Mouse (Mus musculus) liver, postnatal 0 days (tissue): ENCODE measurements around the gene Slit3.

Experiments used
- CTCF ChIP-seq: sonication (generic); IDR thresholded peaks from 2 replicates; pipeline ENCODE4 v1.5.1; 2016; ENCODE audit warnings: antibody characterized with exemption, low read depth
- EP300 ChIP-seq: IDR thresholded peaks from 2 replicates; pipeline ENCODE4 v1.6.1; 2016; ENCODE audit warnings: antibody characterized with exemption, low read depth, mild to moderate bottlenecking

DNA sequence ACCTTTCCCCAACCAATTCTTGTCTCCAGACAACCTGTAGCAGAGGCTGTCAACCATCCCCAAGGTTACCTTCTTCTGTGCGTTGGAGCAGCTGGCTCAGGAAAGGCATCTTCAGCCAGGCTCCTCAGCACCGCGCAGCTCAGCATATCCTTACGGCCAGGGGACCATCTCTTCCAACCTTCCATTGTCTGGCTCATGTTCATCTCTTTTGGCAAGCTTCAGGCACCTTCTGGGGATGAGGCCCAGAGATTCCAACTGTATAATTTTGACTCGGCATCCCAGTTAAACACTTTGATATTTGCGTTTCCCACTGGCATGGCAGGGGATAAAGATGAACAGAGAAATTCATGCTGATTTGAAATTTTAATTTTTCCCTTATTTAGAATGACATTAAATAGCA, 622.6 kb downstream of the Slit3 start:
- TF ChIP-seq CTCF = no peak
- no peak for TF ChIP-seq EP300
